Mouse (Mus musculus): Measurements from ENCODE around the gene H1f0. TPM values are rescaled to one million over a fixed set of nuclear protein-coding genes. Genes with fewer than 3 reads are reported as not detected.
A peak's percentile ranks its signal among the peaks of the same experiment; 100 is the strongest.

H1f0 gene
- polyA plus RNA-seq, 2 experiments from 2014 or later, result 20.7 to 33.3 TPM

DNA sequence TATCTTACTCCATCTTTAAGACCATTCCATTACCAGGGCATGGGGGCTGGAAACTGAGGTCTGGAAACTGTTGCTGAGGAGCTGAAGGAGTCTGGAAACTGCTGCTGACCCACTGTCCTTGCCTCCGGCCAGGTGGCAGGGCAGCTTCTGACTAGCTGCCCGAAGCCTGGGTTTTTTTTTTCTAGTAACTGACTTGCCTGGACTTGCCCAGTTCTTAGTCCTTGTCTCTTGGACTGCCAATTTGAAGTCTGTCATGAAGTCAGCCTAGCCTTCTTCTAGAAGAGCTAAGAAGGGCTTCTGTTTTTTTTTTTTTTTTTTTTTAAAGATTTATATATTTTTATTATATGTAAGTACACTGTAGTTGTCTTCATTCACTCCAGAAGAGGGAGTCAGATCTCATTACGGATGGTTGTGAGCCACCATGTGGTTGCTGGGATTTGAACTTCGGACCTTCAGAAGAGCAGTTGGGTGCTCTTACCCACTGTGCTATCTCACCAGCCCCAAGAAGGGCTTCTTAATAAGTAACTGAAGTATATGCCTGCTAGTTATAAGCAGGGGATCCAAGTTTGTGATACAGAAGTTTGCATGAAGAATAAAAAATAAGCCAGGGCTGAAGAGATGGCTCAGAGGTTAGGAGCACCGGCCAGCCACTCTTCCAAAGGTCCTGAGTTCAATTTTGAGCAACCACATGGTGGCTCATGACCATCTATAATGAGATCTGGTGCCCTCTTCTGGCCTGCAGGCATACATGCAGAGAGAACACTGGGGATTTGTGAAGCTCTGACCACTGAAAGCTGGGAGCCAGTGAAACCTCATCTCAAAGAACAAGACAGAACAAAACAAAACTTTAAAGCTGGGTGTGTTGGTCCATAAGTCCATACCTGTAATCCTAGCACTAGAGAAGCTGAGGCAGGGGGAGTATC lies 43.1 kb downstream of the H1f0 start:
- ATAC-seq, result no peak

DNA sequence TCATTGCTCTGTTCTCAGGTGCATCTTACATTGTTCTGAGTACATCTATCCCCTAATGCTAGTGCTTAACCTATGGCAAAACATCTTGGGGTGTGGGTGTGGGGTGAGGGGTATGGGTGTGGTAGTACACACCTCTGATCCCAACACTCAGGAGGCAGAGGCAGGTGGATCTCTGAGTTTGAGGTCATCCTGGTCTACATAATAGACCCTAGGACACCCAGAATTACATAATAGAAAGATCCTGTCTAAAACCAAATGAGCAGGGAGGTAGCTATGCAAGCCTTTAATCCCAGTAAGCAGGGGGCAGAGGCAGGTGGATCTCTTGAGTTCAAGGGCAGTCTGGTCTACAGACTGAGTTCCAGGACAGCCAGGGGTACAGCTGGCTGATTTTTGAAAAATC lies 45.5 kb downstream of the H1f0 start:
- ATAC-seq, result no peak

DNA sequence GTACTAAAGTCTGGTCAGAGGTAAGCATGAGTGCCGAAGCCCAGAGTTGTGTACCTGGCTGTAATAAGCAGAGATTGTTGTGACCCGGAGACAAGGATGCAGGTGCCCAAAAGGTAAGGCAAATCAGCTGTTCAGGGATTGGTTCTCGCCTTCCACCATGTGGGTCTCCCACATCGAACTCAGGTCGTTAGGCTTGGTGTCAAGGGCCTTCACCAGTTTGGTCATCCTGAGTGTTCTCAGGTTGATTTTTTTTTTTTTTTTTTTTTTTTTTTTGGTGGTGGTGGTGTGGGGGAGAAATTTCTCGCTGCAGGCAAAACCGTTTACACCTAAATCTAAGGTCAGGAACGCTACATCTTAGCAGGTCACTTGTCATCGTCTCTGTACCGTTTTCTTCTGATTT lies 46.2 kb downstream of the H1f0 start:
- ATAC-seq, result no peak

DNA sequence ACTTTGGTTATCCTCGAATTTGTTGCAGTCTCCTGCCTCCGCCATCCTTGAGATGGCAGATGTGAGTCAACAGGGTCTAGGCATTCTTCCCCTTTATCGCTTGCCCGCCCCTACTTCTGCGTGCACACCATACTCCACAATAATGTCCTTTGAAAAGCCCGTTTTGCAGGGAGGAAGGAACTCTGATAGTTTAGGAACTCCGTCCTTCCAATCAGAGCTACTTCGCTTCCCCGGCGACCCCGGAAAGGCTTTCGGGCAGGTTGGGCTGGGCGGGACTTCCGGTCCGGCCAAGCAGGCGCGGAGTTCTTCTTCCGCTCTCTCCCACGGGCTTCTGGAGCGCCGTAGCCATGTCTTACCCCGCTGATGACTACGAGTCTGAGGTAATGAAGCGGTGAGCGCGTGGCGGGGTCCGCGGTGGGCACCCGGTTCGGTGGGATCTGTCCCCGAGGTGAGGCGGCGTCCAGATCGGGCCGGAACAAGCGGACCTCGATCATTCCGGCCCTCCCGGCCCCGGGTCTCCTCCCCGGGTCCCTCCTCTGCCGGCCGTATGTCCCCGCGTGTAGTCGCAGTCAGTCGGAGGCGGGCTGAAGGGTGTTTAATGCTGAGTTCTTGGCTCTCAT lies 46.8 kb downstream of the H1f0 start, which contains the start of gene Eif3l:
TSS of gene Eif3l (plus strand) at position 267 of the 620 bp plus-strand sequence.
- peak; percentile 98 for ATAC-seq

DNA sequence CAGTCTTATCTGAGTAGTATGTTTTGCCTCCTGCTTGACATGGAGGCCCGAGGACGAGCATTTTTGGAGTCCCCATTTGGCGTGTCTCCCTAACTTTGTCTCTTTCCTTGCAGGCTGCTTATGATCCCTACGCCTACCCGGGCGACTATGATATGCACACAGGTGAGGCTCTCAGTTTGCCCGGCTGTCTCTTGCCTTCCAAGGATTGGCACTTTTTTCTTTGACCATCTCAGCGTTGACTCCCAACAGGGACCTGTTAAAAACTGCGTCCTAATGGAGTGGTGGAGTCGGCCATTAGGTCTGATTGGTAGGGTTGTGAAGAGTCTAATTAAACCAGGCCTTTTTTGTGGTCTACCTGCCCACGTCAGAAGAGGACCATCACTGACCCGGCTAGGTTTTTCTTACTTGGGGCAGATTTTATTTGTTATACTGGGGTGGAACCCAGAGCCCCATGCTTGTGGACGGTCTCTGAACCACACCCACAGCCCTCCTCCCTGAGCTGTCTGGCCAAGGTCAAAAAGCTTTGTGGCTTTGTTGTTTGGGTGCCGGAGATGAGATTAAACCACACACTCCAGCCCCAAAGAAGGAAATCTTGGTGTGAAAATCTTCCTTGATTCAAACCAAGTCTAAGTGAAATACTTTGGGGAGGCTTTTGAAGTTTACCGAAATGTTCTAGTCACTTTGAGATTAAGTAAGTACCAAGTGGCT lies 47.6 kb downstream of the H1f0 start:
- ATAC-seq, result no peak

DNA sequence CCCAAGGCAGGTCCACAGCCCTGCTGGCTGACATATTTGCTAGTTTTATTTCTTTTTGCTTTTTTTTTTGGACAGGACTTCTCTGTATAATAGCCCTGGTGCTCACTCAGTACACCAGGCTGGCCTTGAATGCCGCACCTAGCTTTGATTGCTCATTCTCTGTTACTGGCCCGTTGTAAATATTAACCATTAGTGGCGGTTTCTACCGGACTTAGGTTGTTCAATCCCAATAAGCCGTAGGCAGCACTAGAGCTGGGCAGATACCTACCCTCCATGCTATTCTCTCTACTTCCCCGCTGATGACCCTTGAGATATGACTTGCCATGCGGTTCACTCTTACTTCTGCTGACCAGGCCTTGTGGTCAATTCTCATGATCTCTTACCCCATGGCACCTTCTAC lies 51.3 kb downstream of the H1f0 start:
- no peak for ATAC-seq

Other genes with a start within 250 kb of the H1f0 start
- not detected for gene Card10, start 225.4 kb upstream of the H1f0 start, polyA plus RNA-seq (2017; shearing (Covaris generic))
- gene Cdc42ep1, start 185.8 kb upstream of the H1f0 start, polyA plus RNA-seq (2017; shearing (Covaris generic)), result not detected
- not detected for gene Lgals2, start 172.9 kb upstream of the H1f0 start, polyA plus RNA-seq (2017; shearing (Covaris generic))
- gene Gga1, start 151.3 kb upstream of the H1f0 start, polyA plus RNA-seq (2017; shearing (Covaris generic)), result 10 to 100 TPM; 14.3 to 17.1 TPM
- not detected for gene Gm49510, start 128.8 kb upstream of the H1f0 start, polyA plus RNA-seq (2017; shearing (Covaris generic))
- 10 to 100 TPM; 49.5 to 59.0 TPM for gene Sh3bp1, start 128.7 kb upstream of the H1f0 start, polyA plus RNA-seq (2017; shearing (Covaris generic))
- 1 to 10 TPM; 2.3 to 2.7 TPM for gene Pdxp, start 114.5 kb upstream of the H1f0 start, polyA plus RNA-seq (2017; shearing (Covaris generic))
- gene Lgals1, start 101.7 kb upstream of the H1f0 start, polyA plus RNA-seq (2017; shearing (Covaris generic)), result 100 to 1,000 TPM; 366 to 481 TPM
- 10 to 100 TPM; 45.5 to 46.5 TPM for gene Nol12, start 93.5 kb upstream of the H1f0 start, polyA plus RNA-seq (2017; shearing (Covaris generic))
- 10 to 100 TPM; 15.6 to 20.0 TPM for gene Triobp, start 80.7 kb upstream of the H1f0 start, polyA plus RNA-seq (2017; shearing (Covaris generic))
- gene Galr3, start 13.4 kb downstream of the H1f0 start, polyA plus RNA-seq (2017; shearing (Covaris generic)), result not detected
- gene Ankrd54, start 34.4 kb downstream of the H1f0 start, polyA plus RNA-seq (2017; shearing (Covaris generic)), result 1 to 10 TPM; 3.5 to 9.6 TPM
- gene Eif3l, start 46.7 kb downstream of the H1f0 start, polyA plus RNA-seq (2017; shearing (Covaris generic)), result 100 to 1,000 TPM; 224 to 263 TPM
- 10 to 100 TPM; 11.8 to 22.1 TPM for gene Micall1, start 80.4 kb downstream of the H1f0 start, polyA plus RNA-seq (2017; shearing (Covaris generic))
- gene Polr2f, start 112.6 kb downstream of the H1f0 start, polyA plus RNA-seq (2017; shearing (Covaris generic)), result 100 to 1,000 TPM in 1 of 2 experiments, 10 to 100 TPM in 1; 92.3 to 119 TPM
- 10 to 100 TPM in 1 of 2 experiments, 1 to 10 TPM in 1; 4.1 to 10.1 TPM for gene 1700088E04Rik, start 112.8 kb downstream of the H1f0 start, polyA plus RNA-seq (2017; shearing (Covaris generic))
- gene Sox10, start 136.8 kb downstream of the H1f0 start, polyA plus RNA-seq (2017; shearing (Covaris generic)), result not detected
- gene Pick1, start 200.7 kb downstream of the H1f0 start, polyA plus RNA-seq (2017; shearing (Covaris generic)), result 10 to 100 TPM in 1 of 2 experiments, 1 to 10 TPM in 1; 6.0 to 10.5 TPM
- under 1 TPM in 1 of 2 experiments, not detected in 1; 0.52 TPM for gene Gm49486, start 200.9 kb downstream of the H1f0 start, polyA plus RNA-seq (2017; shearing (Covaris generic))
- gene Slc16a8, start 226.3 kb downstream of the H1f0 start, polyA plus RNA-seq (2017; shearing (Covaris generic)), result not detected